Mouse (Mus musculus) liver, embryonic 14.5 days (tissue): Measurements from ENCODE around the gene Sncb.

Experiments
- CTCF ChIP-seq: IDR thresholded peaks from 2 replicates; pipeline ENCODE4 v1.5.1; 2016; ENCODE audit warnings: antibody characterized with exemption, low read depth, control low read depth
- EP300 ChIP-seq: IDR thresholded peaks from 2 replicates; pipeline ENCODE4 v1.6.1; 2016; ENCODE audit warnings: antibody characterized with exemption, low read depth

GRCm38 (mm10) chr13:54806434-54806976, 40.1 kb upstream of the Sncb start:
- TF ChIP-seq CTCF (no peak), EP300 (no peak)
